Mouse (Mus musculus): ENCODE data around the gene Atp6v1g2.

GRCm38 (mm10) chr17:35232659-35233058, 801 bp upstream of the Atp6v1g2 start:
- TF ChIP-seq GATA1 (IDR thresholded peaks at IDR 0.05; ENCODE audit: low read length) (no peak), TAL1 (IDR thresholded peaks at IDR 0.05; ENCODE audit: low read length) (no peak)

Measured in erythroblast, embryonic 14.5 days (primary cell).